Mouse (Mus musculus): ENCODE data around the gene Vdac1. TPM values are rescaled to one million over a fixed set of nuclear protein-coding genes. Genes with fewer than 3 reads are reported as not detected.
A peak's percentile ranks its signal among the peaks of the same experiment; 100 is the strongest.
"Not testable (repeated sequence)": the region's sequence is repeated elsewhere in the genome, so short reads cannot be mapped to it uniquely, and the experiment has no call there.

Vdac1 gene
- polyA plus RNA-seq, 1 experiment from 2014 or later = 427 TPM

GRCm38 (mm10) chr11:52388150-52388549, 27.5 kb downstream of the Vdac1 start:
- Histone ChIP-seq H3K27ac (ENCODE audit: low read length) (no peak overlapping the region), H3K9ac (replicated peaks; ENCODE audit: low read length) (no peak overlapping the region), H3K4me3 (ENCODE audit: low read length) (no peak overlapping the region), H3K36me3 (ENCODE audit: insufficient read depth, low read length) (peaks cover 66% of the 10 kb centered on the region), H3K4me1 (ENCODE audit: insufficient read depth, low read length) (no peaks in the 10 kb centered on the region), H3K9me3 (ENCODE audit: low read length) (no peaks in the 10 kb centered on the region), H3K4me2 (replicated peaks; ENCODE audit: low read depth, low read length) (no peak overlapping the region), H3K27me3 (ENCODE audit: insufficient read depth, low read length) (no peaks in the 10 kb centered on the region)
- 66% methylated on average over 12 of the region's 12 CpGs for WGBS
- no peak for ATAC-seq (ENCODE audit: low FRiP score, low TSS enrichment)

DNA sequence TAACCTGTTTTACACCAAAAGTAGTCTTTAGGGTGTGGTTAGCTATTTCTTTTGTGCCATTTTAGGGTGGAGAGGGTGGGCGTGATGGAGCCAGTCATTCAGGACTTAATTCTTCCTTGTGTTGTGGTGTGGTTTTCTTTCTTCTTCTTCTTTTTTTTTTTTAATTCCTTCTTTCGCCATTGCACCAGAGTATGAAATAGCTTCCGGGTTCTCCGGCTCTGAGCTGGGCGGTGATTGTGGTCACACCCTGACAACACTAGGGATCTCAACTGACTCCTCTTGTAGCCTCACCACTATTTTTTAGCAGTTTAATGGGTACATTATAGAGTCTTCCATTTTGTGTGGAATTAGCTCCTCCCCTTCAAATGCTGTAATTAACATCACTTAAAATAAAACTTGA, 28.3 kb downstream of the Vdac1 start:
- H3K4me3 ChIP-seq (ENCODE audit: low read length); ATAC-seq (ENCODE audit: low FRiP score, low TSS enrichment); H3K27me3 ChIP-seq (ENCODE audit: insufficient read depth, low read length); H3K4me1 ChIP-seq (ENCODE audit: insufficient read depth, low read length); H3K9ac ChIP-seq (replicated peaks; ENCODE audit: low read length); H3K9me3 ChIP-seq (ENCODE audit: low read length); H3K27ac ChIP-seq (ENCODE audit: low read length); H3K4me2 ChIP-seq (replicated peaks; ENCODE audit: low read depth, low read length): not testable (repeated sequence)
- WGBS = 95% methylated on average over 5 of the region's 5 CpGs
- peaks cover 58% of the 10 kb centered on the region for H3K36me3 ChIP-seq (ENCODE audit: insufficient read depth, low read length)

GRCm38 (mm10) chr11:52389933-52390332, 29.3 kb downstream of the Vdac1 start:
- Histone ChIP-seq H3K27ac (ENCODE audit: low read length) (no peak overlapping the region), H3K4me3 (ENCODE audit: low read length) (no peak overlapping the region), H3K9ac (replicated peaks; ENCODE audit: low read length) (no peak overlapping the region), H3K4me2 (replicated peaks; ENCODE audit: low read depth, low read length) (no peak overlapping the region), H3K36me3 (ENCODE audit: insufficient read depth, low read length) (peaks cover 50% of the 10 kb centered on the region), H3K9me3 (ENCODE audit: low read length) (no peaks in the 10 kb centered on the region), H3K4me1 (ENCODE audit: insufficient read depth, low read length) (no peaks in the 10 kb centered on the region), H3K27me3 (ENCODE audit: insufficient read depth, low read length) (no peaks in the 10 kb centered on the region)
- ATAC-seq (ENCODE audit: low FRiP score, low TSS enrichment) = no peak
- 89% methylated on average over 7 of the region's 7 CpGs for WGBS

GRCm38 (mm10) chr11:52394494-52394893, 33.8 kb downstream of the Vdac1 start:
- WGBS = 73% methylated on average over 4 of the region's 4 CpGs
- no peaks in the 10 kb centered on the region for H3K9me3 ChIP-seq (ENCODE audit: low read length)
- no peak overlapping the region for H3K4me2 ChIP-seq (replicated peaks; ENCODE audit: low read depth, low read length)
- no peak overlapping the region for H3K4me3 ChIP-seq (ENCODE audit: low read length)
- no peak overlapping the region for H3K9ac ChIP-seq (replicated peaks; ENCODE audit: low read length)
- H3K27me3 ChIP-seq (ENCODE audit: insufficient read depth, low read length) = no peaks in the 10 kb centered on the region
- H3K27ac ChIP-seq (ENCODE audit: low read length) = no peak overlapping the region
- H3K36me3 ChIP-seq (ENCODE audit: insufficient read depth, low read length) = peaks cover 17% of the 10 kb centered on the region
- peaks cover 11% of the 10 kb centered on the region for H3K4me1 ChIP-seq (ENCODE audit: insufficient read depth, low read length)
- ATAC-seq (ENCODE audit: low FRiP score, low TSS enrichment) = no peak

DNA sequence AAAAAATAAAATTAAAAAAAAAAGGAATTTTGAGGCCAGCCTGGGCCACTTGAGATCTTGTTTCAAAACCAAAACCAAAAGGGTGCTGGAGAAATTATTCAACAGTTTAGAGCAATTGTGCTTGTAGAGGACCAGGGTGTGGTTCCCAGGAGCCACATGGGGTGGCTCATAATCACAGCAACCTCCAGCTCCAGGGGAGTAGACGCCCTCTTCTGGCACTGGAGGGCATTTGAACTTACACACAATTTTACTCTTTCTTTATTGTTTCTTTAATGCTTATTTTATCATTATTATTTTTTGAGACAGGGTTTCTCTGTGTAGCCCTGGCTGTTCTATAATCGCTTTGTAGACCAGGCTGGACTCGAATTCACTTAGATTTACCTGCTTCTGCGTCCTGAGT, 34.7 kb downstream of the Vdac1 start:
- ATAC-seq (ENCODE audit: low FRiP score, low TSS enrichment) = no peak
- H3K4me2 ChIP-seq (replicated peaks; ENCODE audit: low read depth, low read length) = no peak overlapping the region
- no peaks in the 10 kb centered on the region for H3K9me3 ChIP-seq (ENCODE audit: low read length)
- 33% methylated on average over 4 of the region's 4 CpGs for WGBS
- peaks cover 9% of the 10 kb centered on the region for H3K36me3 ChIP-seq (ENCODE audit: insufficient read depth, low read length)
- no peak overlapping the region for H3K4me3 ChIP-seq (ENCODE audit: low read length)
- H3K9ac ChIP-seq (replicated peaks; ENCODE audit: low read length) = no peak overlapping the region
- no peak overlapping the region for H3K27ac ChIP-seq (ENCODE audit: low read length)
- no peaks in the 10 kb centered on the region for H3K27me3 ChIP-seq (ENCODE audit: insufficient read depth, low read length)
- peaks cover 17% of the 10 kb centered on the region for H3K4me1 ChIP-seq (ENCODE audit: insufficient read depth, low read length)

DNA sequence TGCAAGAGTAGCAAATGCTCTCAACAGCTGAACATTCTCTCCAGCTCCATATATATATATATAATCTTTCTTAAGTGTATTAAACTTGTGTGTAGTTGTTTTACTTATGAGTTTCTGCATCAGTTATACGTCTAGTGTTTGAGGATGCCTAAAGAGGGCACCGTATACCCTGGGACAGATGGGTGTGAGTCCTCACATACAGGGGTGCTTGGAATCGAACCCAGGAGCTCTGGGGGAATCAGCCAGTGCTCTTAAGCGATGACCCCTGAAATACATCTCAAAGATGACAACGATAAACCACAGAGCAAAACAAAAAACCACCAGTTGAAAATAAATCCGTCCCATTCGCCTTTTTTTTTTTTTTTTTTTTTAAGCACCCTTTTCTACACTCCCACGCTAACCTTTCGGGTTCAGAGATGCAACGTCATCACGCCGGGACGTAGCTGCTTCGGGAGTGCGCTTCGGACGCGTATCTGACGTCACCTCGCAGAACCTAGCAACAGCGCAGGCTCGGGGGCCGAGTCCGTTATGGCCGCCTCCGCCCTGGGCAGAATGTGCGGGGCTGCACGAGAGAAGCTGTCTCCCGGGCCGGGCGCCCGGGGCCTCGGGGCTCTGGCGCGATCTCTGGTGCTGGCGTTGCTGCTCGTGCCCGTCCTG, 35.4 kb downstream of the Vdac1 start, which contains the start of gene 9530068E07Rik:
TSS of gene 9530068E07Rik (plus strand) at position 489 of the 657 bp plus-strand sequence.
- Histone ChIP-seq H3K4me3 (ENCODE audit: low read length) (peak within 1 kb of the TSS; percentile 94), H3K36me3 (ENCODE audit: insufficient read depth, low read length) (0 out of 2 replicates have a peak, but pooled peaks cover 6% of the 10 kb centered on the region), H3K9ac (replicated peaks; ENCODE audit: low read length) (peak within 1 kb of the TSS; percentile 98), H3K9me3 (ENCODE audit: low read length) (no peaks in the 10 kb centered on the region), H3K27me3 (ENCODE audit: insufficient read depth, low read length) (no peaks in the 10 kb centered on the region), H3K4me1 (ENCODE audit: insufficient read depth, low read length) (peaks cover 25% of the 10 kb centered on the region), H3K27ac (ENCODE audit: low read length) (peak within 1 kb of the TSS; percentile 96), H3K4me2 (replicated peaks; ENCODE audit: low read depth, low read length) (peak within 1 kb of the TSS; percentile 70)
- 1% methylated on average over 38 of the region's 38 CpGs for whole genome bisulfite sequencing
- ATAC-seq (ENCODE audit: low FRiP score, low TSS enrichment) = peak; percentile 93

- Histone ChIP-seq H3K4me1 (ENCODE audit: insufficient read depth, low read length) (peaks cover 31% of the 10 kb centered on the region), H3K27ac (ENCODE audit: low read length) (peak overlapping the region; percentile 96), H3K36me3 (ENCODE audit: insufficient read depth, low read length) (0 out of 2 replicates have a peak, but pooled peaks cover 6% of the 10 kb centered on the region), H3K4me3 (ENCODE audit: low read length) (peak overlapping the region; percentile 94), H3K9me3 (ENCODE audit: low read length) (no peaks in the 10 kb centered on the region), H3K9ac (replicated peaks; ENCODE audit: low read length) (peak overlapping the region; percentile 98), H3K27me3 (ENCODE audit: insufficient read depth, low read length) (no peaks in the 10 kb centered on the region), H3K4me2 (replicated peaks; ENCODE audit: low read depth, low read length) (peak overlapping the region; percentile 70)
- peak; percentile 79 for ATAC-seq (ENCODE audit: low FRiP score, low TSS enrichment)
- WGBS = under 1% methylated on average over 33 of the region's 33 CpGs
Measured at GRCm38 (mm10) chr11:52396597-52397188, 36.0 kb downstream of the Vdac1 start.

DNA sequence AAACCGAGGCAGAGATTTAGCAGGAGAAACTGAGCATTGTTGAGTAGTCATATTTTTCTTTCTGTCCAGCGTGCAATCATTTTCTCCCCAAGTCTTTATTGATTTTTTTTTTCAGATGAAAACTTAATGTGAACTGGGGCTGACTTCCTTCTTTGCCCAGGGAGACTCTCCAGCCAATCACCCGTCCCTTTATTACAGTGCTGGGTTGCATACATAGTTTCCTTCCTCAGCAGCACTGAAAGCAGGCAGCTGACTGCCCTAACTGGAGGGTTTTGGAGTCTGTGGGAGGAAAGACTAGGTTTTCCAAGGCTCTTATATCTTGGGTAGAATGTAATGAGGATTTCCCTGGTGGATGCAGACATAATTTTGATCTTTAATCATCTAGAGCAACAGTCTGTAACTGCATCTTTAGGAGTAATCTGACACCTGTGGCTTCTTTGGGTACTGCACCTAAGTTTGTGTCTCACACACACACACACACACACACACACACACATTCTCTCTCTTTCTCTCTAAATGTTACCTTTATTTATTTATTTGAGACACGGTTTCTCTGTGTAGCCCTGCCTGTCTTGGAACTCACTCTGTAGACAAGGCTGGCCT, 36.8 kb downstream of the Vdac1 start:
- H3K4me2 ChIP-seq (replicated peaks; ENCODE audit: low read depth, low read length) = peak overlapping the region; percentile 70
- WGBS = 81% methylated on average over 4 of the region's 4 CpGs
- ATAC-seq (ENCODE audit: low FRiP score, low TSS enrichment) = no peak
- peak overlapping the region; percentile 98; the same call in 1 of the 2 replicates for H3K9ac ChIP-seq (replicated peaks; ENCODE audit: low read length)
- H3K27ac ChIP-seq (ENCODE audit: low read length) = no peak overlapping the region
- H3K4me1 ChIP-seq (ENCODE audit: insufficient read depth, low read length) = peaks cover 36% of the 10 kb centered on the region
- H3K4me3 ChIP-seq (ENCODE audit: low read length) = peak overlapping the region; percentile 94
- H3K27me3 ChIP-seq (ENCODE audit: insufficient read depth, low read length) = no peaks in the 10 kb centered on the region
- 0 out of 2 replicates have a peak, but pooled peaks cover 6% of the 10 kb centered on the region for H3K36me3 ChIP-seq (ENCODE audit: insufficient read depth, low read length)
- H3K9me3 ChIP-seq (ENCODE audit: low read length) = no peaks in the 10 kb centered on the region

- H3K4me3 ChIP-seq (ENCODE audit: low read length) = no peak overlapping the region
- peaks cover 27% of the 10 kb centered on the region for H3K36me3 ChIP-seq (ENCODE audit: insufficient read depth, low read length)
- WGBS = 57% methylated on average over 2 of the region's 2 CpGs
- no peak overlapping the region for H3K4me2 ChIP-seq (replicated peaks; ENCODE audit: low read depth, low read length)
- no peak overlapping the region for H3K9ac ChIP-seq (replicated peaks; ENCODE audit: low read length)
- H3K27ac ChIP-seq (ENCODE audit: low read length) = no peak overlapping the region
- peaks cover 32% of the 10 kb centered on the region for H3K4me1 ChIP-seq (ENCODE audit: insufficient read depth, low read length)
- no peaks in the 10 kb centered on the region for H3K9me3 ChIP-seq (ENCODE audit: low read length)
- H3K27me3 ChIP-seq (ENCODE audit: insufficient read depth, low read length) = no peaks in the 10 kb centered on the region
- ATAC-seq (ENCODE audit: low FRiP score, low TSS enrichment) = no peak
Measured at GRCm38 (mm10) chr11:52401476-52401875, 40.8 kb downstream of the Vdac1 start.

DNA sequence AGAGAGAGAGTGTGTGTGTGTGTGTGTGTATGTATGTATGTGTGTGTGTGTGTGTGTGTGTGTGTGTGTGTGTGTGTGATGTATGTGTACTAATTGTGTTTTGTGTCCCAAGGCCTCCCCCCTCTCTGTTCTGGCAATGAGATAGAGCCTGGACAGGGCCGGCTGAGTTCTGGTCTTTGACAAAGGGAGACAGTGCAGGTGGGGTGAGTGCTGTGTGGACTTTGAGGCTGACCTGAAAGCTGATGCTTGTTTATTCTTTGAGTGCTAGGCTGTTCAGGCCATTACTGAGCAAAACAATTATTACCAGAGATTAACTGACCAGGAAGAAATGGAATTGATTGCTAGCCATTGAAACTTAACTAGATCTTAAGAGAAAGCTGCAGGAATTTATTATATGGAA, 41.9 kb downstream of the Vdac1 start:
- ATAC-seq (ENCODE audit: low FRiP score, low TSS enrichment) = no peak
- Histone ChIP-seq H3K36me3 (ENCODE audit: insufficient read depth, low read length) (peaks cover 36% of the 10 kb centered on the region), H3K4me2 (replicated peaks; ENCODE audit: low read depth, low read length) (no peak overlapping the region), H3K9me3 (ENCODE audit: low read length) (no peaks in the 10 kb centered on the region), H3K9ac (replicated peaks; ENCODE audit: low read length) (no peak overlapping the region), H3K27me3 (ENCODE audit: insufficient read depth, low read length) (no peaks in the 10 kb centered on the region), H3K27ac (ENCODE audit: low read length) (no peak overlapping the region), H3K4me1 (ENCODE audit: insufficient read depth, low read length) (peaks cover 32% of the 10 kb centered on the region), H3K4me3 (ENCODE audit: low read length) (no peak overlapping the region)
- 25% methylated on average over 1 of the region's 1 CpGs for WGBS

All from kidney, embryonic 16.5 days (tissue).